Mouse (Mus musculus) neural tube, embryonic 11.5 days (tissue): Measurements from ENCODE around the gene Myo1d. TPM values are rescaled to one million over a fixed set of nuclear protein-coding genes. Genes with fewer than 3 reads are reported as not detected.

Source experiments
- ATAC-seq: fragments of 200-750 bp; cut with Nextera tagmentation; 2 replicates; pipeline ENCODE4 v1.8.0; 2017; ENCODE audit warnings: moderate number of reproducible peaks, mild to moderate bottlenecking, moderate TSS enrichment, moderate library complexity; ENCODE audit not compliant: insufficient read depth, low FRiP score, low TSS enrichment
- DNase-seq: peaks from one replicate; pipeline ENCODE4 v3.0.0-alpha.2; 2015; ENCODE audit warnings: low spot score
- H3K27ac ChIP-seq: fragments of 300-500 bp; sonication (generic); 2 replicates; pipeline ENCODE4 v1.5.1; 2014; ENCODE audit warnings: low read depth, mild to moderate bottlenecking, low read length
- H3K27me3 ChIP-seq: fragments of 300-500 bp; sonication (generic); 2 replicates; pipeline ENCODE4 v1.6.1; 2014; ENCODE audit warnings: mild to moderate bottlenecking, low read length, mixed read lengths; ENCODE audit not compliant: control insufficient read depth, insufficient read depth
- H3K36me3 ChIP-seq: fragments of 300-500 bp; sonication (generic); 2 replicates; pipeline ENCODE4 v1.6.1; 2014; ENCODE audit warnings: mild to moderate bottlenecking, low read length, moderate library complexity, mixed read lengths; ENCODE audit not compliant: control insufficient read depth, insufficient read depth
- H3K4me1 ChIP-seq: fragments of 300-500 bp; sonication (generic); 2 replicates; pipeline ENCODE4 v1.6.1; 2014; ENCODE audit warnings: low read length, mixed read lengths; ENCODE audit not compliant: control insufficient read depth, insufficient read depth
- H3K4me2 ChIP-seq: fragments of 300-500 bp; sonication (generic); 2 replicates; pipeline ENCODE4 v1.6.1; 2014; ENCODE audit warnings: low read depth, mild to moderate bottlenecking, moderate library complexity
- H3K4me3 ChIP-seq: fragments of 300-500 bp; sonication (generic); 2 replicates; pipeline ENCODE4 v1.5.1; 2014; ENCODE audit warnings: low read depth, low read length
- H3K9ac ChIP-seq: fragments of 300-500 bp; sonication (generic); 2 replicates; pipeline ENCODE4 v1.6.1; 2014; ENCODE audit warnings: mild to moderate bottlenecking, low read length
- H3K9me3 ChIP-seq: fragments of 300-500 bp; sonication (generic); 2 replicates; pipeline ENCODE4 v1.6.1; 2016; ENCODE audit warnings: low read length; ENCODE audit not compliant: control insufficient read depth
- WGBS: fragments of 180-500 bp; shearing (Covaris S2); extraction: QIAGEN DNeasy Blood & Tissue Kit; methylation state at CpG from one replicate; pipeline ENCODE4 v1.1.7; 2014; 5-methylcytosine and 5-hydroxymethylcytosine counted together
- polyA plus RNA-seq: library from polyadenylated mRNA; unstranded; fragments of >200 nt; fragmentation: Nextera tagmentation; extraction: Ambion mirVana; gene quantifications from 2 replicates; pipeline ENCODE4 v1.2.1, GENCODE M21; 2014

Gene Myo1d
- polyA plus RNA-seq, 1 experiment from 2014 or later: 2.8 TPM

GRCm38 (mm10) chr11:80759023-80759422, 20.8 kb downstream of the Myo1d start:
- ATAC-seq: no peak

GRCm38 (mm10) chr11:80754201-80754600, 25.6 kb downstream of the Myo1d start:
- Histone ChIP-seq H3K36me3 (no peaks in the 10 kb centered on the region), H3K27ac (no peak overlapping the region), H3K27me3 (no peaks in the 10 kb centered on the region), H3K4me2 (no peak overlapping the region), H3K4me3 (no peak overlapping the region), H3K9me3 (no peaks in the 10 kb centered on the region; the same call in 1 of the 2 replicates), H3K9ac (no peak overlapping the region), H3K4me1 (no peaks in the 10 kb centered on the region)
- 84% methylated on average over 2 of the region's 2 CpGs for WGBS
- ATAC-seq (no peak), DNase-seq (no peak)

More at GRCm38 (mm10) chr11:80759023-80759422, 20.8 kb downstream of the Myo1d start:
- no peaks in the 10 kb centered on the region for H3K27me3 ChIP-seq
- DNase-seq: no peak
- WGBS: 91% methylated on average over 3 of the region's 3 CpGs
- no peaks in the 10 kb centered on the region for H3K4me1 ChIP-seq
- no peak overlapping the region for H3K4me2 ChIP-seq
- H3K9me3 ChIP-seq: no peaks in the 10 kb centered on the region
- no peak overlapping the region for H3K4me3 ChIP-seq
- H3K36me3 ChIP-seq: no peaks in the 10 kb centered on the region
- H3K27ac ChIP-seq: no peak overlapping the region
- no peak overlapping the region for H3K9ac ChIP-seq

- H3K9ac ChIP-seq: no peak overlapping the region
- ATAC-seq: no peak
- H3K27ac ChIP-seq: no peak overlapping the region
- H3K27me3 ChIP-seq: no peaks in the 10 kb centered on the region
- no peak overlapping the region for H3K4me2 ChIP-seq
- no peak for DNase-seq
- WGBS: 88% methylated on average over 1 of the region's 1 CpGs
- H3K9me3 ChIP-seq: no peaks in the 10 kb centered on the region; the same call in 1 of the 2 replicates
- H3K4me3 ChIP-seq: no peak overlapping the region
- no peaks in the 10 kb centered on the region for H3K36me3 ChIP-seq
- H3K4me1 ChIP-seq: no peaks in the 10 kb centered on the region
Observed at GRCm38 (mm10) chr11:80751168-80751567, 28.7 kb downstream of the Myo1d start.

GRCm38 (mm10) chr11:80749187-80749586, 30.6 kb downstream of the Myo1d start:
- no peak overlapping the region for H3K27ac ChIP-seq
- WGBS: 97% methylated on average over 1 of the region's 1 CpGs
- ATAC-seq (no peak), DNase-seq (no peak)
- no peak overlapping the region for H3K9ac ChIP-seq
- H3K9me3 ChIP-seq: no peaks in the 10 kb centered on the region; the same call in 1 of the 2 replicates
- H3K4me1 ChIP-seq: no peaks in the 10 kb centered on the region
- H3K4me3 ChIP-seq: no peak overlapping the region
- H3K27me3 ChIP-seq: no peaks in the 10 kb centered on the region
- H3K36me3 ChIP-seq: no peaks in the 10 kb centered on the region
- H3K4me2 ChIP-seq: no peak overlapping the region

- no peaks in the 10 kb centered on the region for H3K36me3 ChIP-seq
- H3K4me1 ChIP-seq: no peaks in the 10 kb centered on the region
- no peak overlapping the region for H3K4me2 ChIP-seq
- no peaks in the 10 kb centered on the region; the same call in 1 of the 2 replicates for H3K9me3 ChIP-seq
- H3K9ac ChIP-seq: no peak overlapping the region
- no peak overlapping the region for H3K27ac ChIP-seq
- DNase-seq: no peak
- 87% methylated on average over 5 of the region's 5 CpGs for WGBS
- H3K4me3 ChIP-seq: no peak overlapping the region
- H3K27me3 ChIP-seq: no peaks in the 10 kb centered on the region
- no peak for ATAC-seq
Observed at GRCm38 (mm10) chr11:80745426-80745825, 34.4 kb downstream of the Myo1d start.

GRCm38 (mm10) chr11:80743823-80744410, 35.9 kb downstream of the Myo1d start:
- Histone ChIP-seq H3K9ac (no peak overlapping the region), H3K9me3 (no peaks in the 10 kb centered on the region), H3K27ac (no peak overlapping the region), H3K4me2 (no peak overlapping the region), H3K27me3 (no peaks in the 10 kb centered on the region), H3K4me3 (no peak overlapping the region), H3K36me3 (no peaks in the 10 kb centered on the region), H3K4me1 (no peaks in the 10 kb centered on the region)
- no peak for ATAC-seq
- WGBS: 89% methylated on average over 4 of the region's 4 CpGs
- DNase-seq: no peak

GRCm38 (mm10) chr11:80742462-80742861, 37.4 kb downstream of the Myo1d start:
- H3K4me1 ChIP-seq: no peaks in the 10 kb centered on the region
- no peak overlapping the region for H3K4me2 ChIP-seq
- no peaks in the 10 kb centered on the region for H3K27me3 ChIP-seq
- no peaks in the 10 kb centered on the region for H3K9me3 ChIP-seq
- no peak for ATAC-seq
- H3K27ac ChIP-seq: no peak overlapping the region
- no peak overlapping the region for H3K9ac ChIP-seq
- WGBS: 98% methylated on average over 4 of the region's 4 CpGs
- no peak for DNase-seq
- no peak overlapping the region for H3K4me3 ChIP-seq
- H3K36me3 ChIP-seq: no peaks in the 10 kb centered on the region

GRCm38 (mm10) chr11:80734771-80735170, 45.1 kb downstream of the Myo1d start:
- Histone ChIP-seq H3K4me2 (no peak overlapping the region), H3K36me3 (no peaks in the 10 kb centered on the region), H3K27me3 (no peaks in the 10 kb centered on the region), H3K9me3 (no peaks in the 10 kb centered on the region), H3K4me1 (no peaks in the 10 kb centered on the region), H3K9ac (no peak overlapping the region), H3K4me3 (no peak overlapping the region), H3K27ac (no peak overlapping the region)
- ATAC-seq (no peak), DNase-seq (no peak)
- 91% methylated on average over 2 of the region's 2 CpGs for WGBS

GRCm38 (mm10) chr11:80724701-80725100, 55.1 kb downstream of the Myo1d start:
- 68% methylated on average over 12 of the region's 12 CpGs for WGBS

More at GRCm38 (mm10) chr11:80724701-80725100, 55.1 kb downstream of the Myo1d start:
- DNase-seq: no peak
- Histone ChIP-seq H3K27ac (no peak overlapping the region), H3K4me2 (no peak overlapping the region), H3K27me3 (no peaks in the 10 kb centered on the region), H3K4me3 (no peak overlapping the region), H3K9me3 (no peaks in the 10 kb centered on the region), H3K36me3 (no peaks in the 10 kb centered on the region), H3K9ac (no peak overlapping the region), H3K4me1 (no peaks in the 10 kb centered on the region)
- no peak for ATAC-seq
